Mouse (Mus musculus) heart, embryonic 14.5 days (tissue): ENCODE measurements at regions not wholly inside any gene's neighbourhood (a gene's known extent, or its start where the extent isn't known, plus 50 kb on each side); places are given as distances from the start of the nearest gene placed in this dataset.

Experiments used
- ATAC-seq: fragments of 200-750 bp; cut with Nextera tagmentation; 2 replicates; pipeline ENCODE4 v1.8.0; 2017; ENCODE audit warnings: low read depth, moderate TSS enrichment; ENCODE audit not compliant: insufficient number of reproducible peaks, insufficient read depth, low FRiP score
- H3K27ac ChIP-seq, 2 experiments: fragments of 200-500 bp in 1 of 2; fragments of 300-500 bp in 1 of 2; sonication (generic) in 1 of 2; replicated peaks in 1 of 2; 2 replicates each; pipeline ENCODE4 v1.5.1; 2012 to 2014; ENCODE audit warnings: low read depth in 2 of 2, low read length in 2 of 2, control low read depth in 1 of 2, mild to moderate bottlenecking in 1 of 2, mixed read lengths in 1 of 2; ENCODE audit not compliant: control insufficient read depth in 1 of 2, insufficient read depth in 1 of 2
- H3K27me3 ChIP-seq: fragments of 300-500 bp; sonication (generic); 2 replicates; pipeline ENCODE4 v1.6.1; 2014; ENCODE audit warnings: mild to moderate bottlenecking, low read length, control low read depth; ENCODE audit not compliant: control insufficient read depth, insufficient read depth
- H3K36me3 ChIP-seq: fragments of 300-500 bp; sonication (generic); 2 replicates; pipeline ENCODE4 v1.6.1; 2014; ENCODE audit warnings: mild to moderate bottlenecking, control low read depth, low read length, mixed read lengths; ENCODE audit not compliant: control insufficient read depth, insufficient read depth
- H3K4me1 ChIP-seq, 2 experiments: fragments of 200-500 bp in 1 of 2; fragments of 300-500 bp in 1 of 2; sonication (generic) in 1 of 2; 2 replicates each; pipeline ENCODE4 v1.6.1; 2012 to 2014; ENCODE audit warnings: low read length in 2 of 2, control low read depth in 1 of 2, mixed read lengths in 1 of 2; ENCODE audit not compliant: control insufficient read depth in 2 of 2, insufficient read depth in 2 of 2
- H3K4me2 ChIP-seq: fragments of 300-500 bp; sonication (generic); 2 replicates; pipeline ENCODE4 v1.6.1; 2014; ENCODE audit warnings: mild to moderate bottlenecking, low read length
- H3K4me3 ChIP-seq, 2 experiments: fragments of 200-500 bp in 1 of 2; fragments of 300-500 bp in 1 of 2; sonication (generic) in 1 of 2; 2 replicates each; pipeline ENCODE4 v1.5.1; 2012 to 2014; ENCODE audit warnings: low read length in 2 of 2, mild to moderate bottlenecking in 2 of 2, control low read depth in 1 of 2, low read depth in 1 of 2, moderate library complexity in 1 of 2; ENCODE audit not compliant: control insufficient read depth in 1 of 2, insufficient read depth in 1 of 2
- H3K9ac ChIP-seq: fragments of 300-500 bp; sonication (generic); 2 replicates; pipeline ENCODE4 v1.6.1; 2014; ENCODE audit warnings: mild to moderate bottlenecking, low read length
- H3K9me3 ChIP-seq: fragments of 300-500 bp; sonication (generic); 2 replicates; pipeline ENCODE4 v1.6.1; 2016; ENCODE audit warnings: low read length, control low read depth; ENCODE audit not compliant: control insufficient read depth
- WGBS: fragments of 180-500 bp; shearing (Covaris S2); extraction: QIAGEN DNeasy Blood & Tissue Kit; methylation state at CpG from one replicate; pipeline ENCODE4 v1.1.7; 2014; 5-methylcytosine and 5-hydroxymethylcytosine counted together

DNA sequence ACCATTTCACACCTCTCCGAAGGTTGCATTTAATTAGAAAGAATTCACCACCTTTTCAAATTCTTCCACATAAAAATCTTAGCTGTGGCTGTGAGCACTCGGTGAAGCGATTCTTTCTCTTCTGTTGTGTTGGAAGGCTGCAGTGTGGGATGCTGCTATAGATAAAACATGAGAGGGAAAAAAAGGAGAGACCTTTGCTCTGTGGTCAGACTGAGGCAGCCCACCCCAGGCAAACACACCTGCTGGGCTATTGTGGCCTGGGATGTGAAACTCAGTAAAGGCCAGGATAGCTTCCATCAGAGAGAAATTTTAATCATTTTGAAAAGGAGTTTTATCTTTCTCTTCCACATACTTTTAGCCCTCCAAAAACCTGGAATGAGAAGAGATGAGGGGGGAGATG, 625.3 kb upstream of the Akr1e1 start:
- Histone ChIP-seq H3K4me1 (no peaks in the 10 kb centered on the region), H3K4me3 (no peak overlapping the region), H3K36me3 (no peaks in the 10 kb centered on the region), H3K4me2 (no peak overlapping the region), H3K9ac (no peak overlapping the region), H3K27me3 (no peaks in the 10 kb centered on the region), H3K9me3 (no peaks in the 10 kb centered on the region), H3K27ac (no peak overlapping the region)
- no peak for ATAC-seq
- 80% methylated on average over 3 of the region's 3 CpGs for WGBS

DNA sequence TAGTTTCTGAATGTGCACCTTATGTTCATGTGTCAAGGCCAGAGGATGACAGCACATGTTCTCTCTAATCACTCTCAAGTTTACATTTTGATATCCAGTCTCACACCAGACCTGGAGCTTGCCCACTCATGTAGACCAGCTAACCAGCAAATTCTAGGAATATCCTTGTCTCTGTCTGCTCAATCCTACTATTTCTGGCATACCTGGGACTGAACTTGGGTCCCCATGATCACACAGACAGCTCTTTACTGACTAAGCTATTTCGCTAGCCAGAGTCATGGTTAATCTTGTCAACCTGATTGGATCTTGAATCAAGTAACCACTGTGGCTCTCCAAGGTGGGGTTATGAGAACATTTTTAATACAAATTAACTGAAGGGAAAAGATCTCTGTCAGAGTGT, 625.9 kb upstream of the Klf6 start:
- H3K4me3 ChIP-seq, result no peak overlapping the region
- no peak overlapping the region for H3K27ac ChIP-seq
- H3K27me3 ChIP-seq, result no peaks in the 10 kb centered on the region
- 97% methylated on average over 1 of the region's 1 CpGs for WGBS
- H3K9me3 ChIP-seq, result no peaks in the 10 kb centered on the region
- H3K9ac ChIP-seq, result no peak overlapping the region
- no peak for ATAC-seq
- no peak overlapping the region for H3K4me2 ChIP-seq
- no peaks in the 10 kb centered on the region for H3K4me1 ChIP-seq
- H3K36me3 ChIP-seq, result no peaks in the 10 kb centered on the region

DNA sequence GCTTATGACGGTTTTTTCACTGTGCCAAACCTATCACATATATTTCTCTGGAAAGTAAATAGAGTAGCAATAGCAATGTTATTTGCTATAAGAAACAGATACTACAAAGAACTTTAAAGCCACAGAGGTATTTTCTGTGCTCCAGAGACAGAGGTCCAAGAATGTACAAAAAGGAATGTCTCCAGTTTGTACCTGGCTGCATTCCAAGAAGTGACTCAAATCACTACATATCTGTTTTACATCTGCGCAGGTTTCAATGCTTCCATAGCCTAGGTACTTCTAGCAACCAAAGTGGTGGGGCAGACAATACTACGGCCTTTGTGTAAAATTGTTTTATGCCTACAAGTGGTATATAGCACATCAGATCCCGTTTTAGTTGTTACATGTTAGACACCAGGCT, 620.7 kb upstream of the Klf6 start:
- H3K4me3 ChIP-seq, result no peak overlapping the region
- H3K27ac ChIP-seq, result no peak overlapping the region
- H3K9ac ChIP-seq, result no peak overlapping the region
- no peaks in the 10 kb centered on the region for H3K36me3 ChIP-seq
- no peaks in the 10 kb centered on the region for H3K4me1 ChIP-seq
- WGBS, result 68% methylated on average over 4 of the region's 4 CpGs
- ATAC-seq, result no peak
- H3K27me3 ChIP-seq, result no peaks in the 10 kb centered on the region
- no peak overlapping the region for H3K4me2 ChIP-seq
- H3K9me3 ChIP-seq, result no peaks in the 10 kb centered on the region

DNA sequence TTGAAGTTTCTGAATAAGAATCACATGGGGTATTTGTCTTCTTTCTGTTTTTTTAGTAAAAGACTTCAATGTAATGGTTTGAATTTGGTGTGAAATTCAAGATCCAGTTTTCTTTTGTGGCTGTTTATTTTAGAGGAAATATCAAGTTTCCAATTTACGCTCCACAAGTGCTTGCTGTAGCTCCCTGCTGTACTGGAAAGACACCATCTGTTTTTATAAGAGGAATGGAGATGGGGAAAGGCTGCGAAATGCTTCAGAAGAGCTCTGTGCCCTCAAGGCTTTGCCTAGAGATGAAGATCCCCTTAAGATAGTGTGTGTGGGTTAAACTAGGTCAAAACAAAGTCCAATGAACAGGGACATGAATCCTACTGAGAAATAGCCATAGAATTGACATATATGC, 618.5 kb upstream of the Klf6 start:
- Histone ChIP-seq H3K4me3 (no peak overlapping the region), H3K27me3 (no peaks in the 10 kb centered on the region), H3K4me2 (no peak overlapping the region), H3K9me3 (no peaks in the 10 kb centered on the region), H3K9ac (no peak overlapping the region), H3K4me1 (no peaks in the 10 kb centered on the region), H3K36me3 (no peaks in the 10 kb centered on the region), H3K27ac (no peak overlapping the region)
- ATAC-seq, result no peak
- 70% methylated on average over 2 of the region's 2 CpGs for WGBS

DNA sequence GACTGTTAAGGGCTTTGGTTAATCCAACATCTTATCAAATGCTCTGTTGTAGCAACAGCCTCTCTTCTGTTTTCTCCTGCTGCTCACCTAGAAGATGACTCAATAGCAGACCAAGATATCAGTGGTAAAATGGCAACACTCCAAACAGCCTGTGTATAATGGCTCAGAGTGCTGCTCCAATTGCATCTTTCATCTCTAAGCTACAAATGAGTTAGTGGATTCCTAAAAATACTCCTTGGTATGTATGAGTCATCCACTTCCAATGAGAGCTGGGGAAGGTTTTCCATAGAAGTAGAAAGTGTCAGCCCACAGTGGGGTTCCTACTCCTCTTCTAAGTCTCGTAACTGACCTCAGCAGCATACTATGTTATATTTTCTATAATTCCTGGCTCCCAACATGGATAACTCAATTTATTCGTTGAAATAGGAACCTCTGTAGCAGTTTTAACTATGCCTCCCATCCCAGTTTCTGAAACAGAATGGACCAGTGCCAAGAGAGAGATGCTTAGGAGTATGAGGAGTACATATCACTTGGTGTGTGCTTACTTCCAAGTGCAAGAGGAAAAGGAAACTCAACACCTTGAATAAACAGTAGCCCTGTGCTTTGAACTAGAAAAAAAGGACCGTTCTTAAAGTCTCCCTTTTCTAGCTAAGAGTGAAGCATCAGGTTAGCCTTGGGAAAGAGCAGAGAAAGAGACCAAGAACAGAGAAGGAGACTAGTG, 612.5 kb upstream of the Klf6 start:
- Histone ChIP-seq H3K27ac (peak overlapping the region; percentile 52 to 74), H3K9ac (no peak overlapping the region), H3K4me3 (no peak overlapping the region), H3K9me3 (no peaks in the 10 kb centered on the region; the same call in 1 of the 2 replicates), H3K4me1 (peaks cover 0 to 9% of the 10 kb centered on the region in 2 experiments; a peak in 2 of 4 replicates), H3K27me3 (no peaks in the 10 kb centered on the region), H3K36me3 (no peaks in the 10 kb centered on the region), H3K4me2 (no peak overlapping the region)
- ATAC-seq, result peak; percentile 54; the same call in 1 of the 2 replicates
- 36% methylated on average over 3 of the region's 3 CpGs for WGBS

DNA sequence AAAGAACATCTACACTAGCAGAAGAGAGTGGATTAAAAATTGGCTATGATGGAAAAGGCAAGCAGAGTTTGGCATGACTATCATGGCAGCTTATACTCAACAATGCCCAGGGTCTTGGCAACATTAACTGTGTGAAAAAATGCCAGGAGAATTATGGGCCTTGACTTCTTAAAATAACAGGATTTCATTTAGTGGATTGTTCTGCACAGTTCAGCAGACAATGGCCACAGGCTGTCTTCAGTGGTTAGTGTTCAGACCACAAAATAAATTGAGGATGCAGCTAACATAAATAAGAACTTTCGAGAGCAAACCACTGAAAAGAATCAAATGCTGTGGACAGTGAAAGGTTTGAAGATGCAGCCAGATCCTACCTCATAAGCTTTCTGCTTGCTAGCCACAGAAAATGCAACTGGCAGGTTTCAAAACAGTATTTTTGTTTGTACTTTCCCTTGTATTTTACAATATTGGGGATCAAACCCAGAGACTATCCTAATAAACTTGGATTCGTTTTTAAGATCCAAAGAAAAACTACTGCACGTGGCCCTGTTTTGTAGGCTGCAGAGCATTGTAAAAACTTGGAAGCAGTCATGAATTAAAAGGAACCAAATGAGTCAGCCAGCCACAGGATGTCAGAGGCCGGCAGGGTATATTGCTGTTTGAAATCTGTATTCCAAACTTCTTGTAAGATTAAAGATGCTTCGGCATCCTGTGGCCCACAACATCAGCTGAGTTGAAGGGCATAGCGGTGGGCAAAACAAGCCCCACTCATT, 603.2 kb upstream of the Klf6 start:
- 79% methylated on average over 6 of the region's 6 CpGs for WGBS
- no peaks in the 10 kb centered on the region for H3K36me3 ChIP-seq
- H3K9ac ChIP-seq, result no peak overlapping the region
- no peak overlapping the region for H3K4me3 ChIP-seq
- no peaks in the 10 kb centered on the region for H3K9me3 ChIP-seq
- ATAC-seq, result no peak
- H3K4me2 ChIP-seq, result no peak overlapping the region
- no peaks in the 10 kb centered on the region for H3K27me3 ChIP-seq
- H3K27ac ChIP-seq, result no peak overlapping the region
- no peaks in the 10 kb centered on the region for H3K4me1 ChIP-seq

DNA sequence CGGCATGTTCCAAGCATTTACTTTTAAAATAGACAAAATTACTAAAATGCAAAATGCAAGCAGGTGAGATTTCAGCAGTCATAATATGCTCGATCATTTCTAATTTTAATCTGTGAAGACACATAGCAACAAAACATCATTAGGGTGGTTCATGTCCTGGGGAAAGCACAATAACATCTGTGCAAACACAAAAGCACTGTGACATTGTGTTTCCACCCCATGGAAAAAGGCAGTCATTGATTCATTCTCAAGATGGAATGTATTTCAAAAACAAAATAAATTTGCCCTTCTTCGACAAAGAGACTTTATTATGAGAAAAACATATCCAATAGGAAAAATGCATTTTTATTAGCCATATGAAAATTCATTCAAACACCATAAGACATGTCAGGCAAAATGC, 601.5 kb upstream of the Klf6 start:
- no peak overlapping the region for H3K4me2 ChIP-seq
- no peaks in the 10 kb centered on the region for H3K9me3 ChIP-seq
- no peak overlapping the region for H3K9ac ChIP-seq
- no peak overlapping the region for H3K4me3 ChIP-seq
- H3K27me3 ChIP-seq, result no peaks in the 10 kb centered on the region
- 83% methylated on average over 3 of the region's 3 CpGs for WGBS
- H3K27ac ChIP-seq, result no peak overlapping the region
- H3K4me1 ChIP-seq, result no peaks in the 10 kb centered on the region
- no peaks in the 10 kb centered on the region for H3K36me3 ChIP-seq
- ATAC-seq, result no peak
